Mouse (Mus musculus) CH12.LX (cell line): ENCODE data around the gene 2410004B18Rik.

Experiments
- CTCF ChIP-seq, 2 experiments: IDR thresholded peaks in 1 of 2; conservative IDR thresholded peaks in 1 of 2; 2 replicates each; pipeline ENCODE4 v1.5.1; 2011 to 2012; ENCODE audit warnings: low read depth in 2 of 2, low read length in 2 of 2, improper control_type of control experiment in 1 of 2, inconsistent platforms in 1 of 2, mild to moderate bottlenecking in 1 of 2, moderate library complexity in 1 of 2
- EP300 ChIP-seq: IDR thresholded peaks from 2 replicates; pipeline ENCODE4 v1.6.1; 2011; ENCODE audit warnings: low read length, improper control_type of control experiment
- ETS1 ChIP-seq: conservative IDR thresholded peaks from 2 replicates; pipeline ENCODE4 v1.6.1; 2012; ENCODE audit warnings: low read depth, mild to moderate bottlenecking, inconsistent platforms, low read length, improper control_type of control experiment, moderate library complexity
- IRF4 ChIP-seq: IDR thresholded peaks from 2 replicates; pipeline ENCODE4 v1.6.1; 2014; ENCODE audit warnings: low read depth, mild to moderate bottlenecking, inconsistent platforms, low read length, improper control_type of control experiment
- KAT2A ChIP-seq: IDR thresholded peaks from 2 replicates; pipeline ENCODE4 v1.6.1; 2012; ENCODE audit warnings: low read length, improper control_type of control experiment, inconsistent platforms; ENCODE audit not compliant: insufficient replicate concordance
- MAX ChIP-seq: IDR thresholded peaks from 2 replicates; pipeline ENCODE4 v1.6.1; 2011; ENCODE audit warnings: low read length, improper control_type of control experiment
- MAZ ChIP-seq: IDR thresholded peaks from 2 replicates; pipeline ENCODE4 v1.6.1; 2012; ENCODE audit warnings: low read depth, mild to moderate bottlenecking, inconsistent platforms, low read length, improper control_type of control experiment, moderate library complexity
- POLR2A ChIP-seq: IDR thresholded peaks from 2 replicates; pipeline ENCODE4 v1.6.1; 2011; ENCODE audit warnings: low read depth, mild to moderate bottlenecking, improper control_type of control experiment, low read length
- RCOR1 ChIP-seq: conservative IDR thresholded peaks from 2 replicates; pipeline ENCODE4 v1.6.1; 2012; ENCODE audit warnings: low read depth, mild to moderate bottlenecking, inconsistent platforms, low read length, improper control_type of control experiment
- TCF12 ChIP-seq: IDR thresholded peaks from 2 replicates; pipeline ENCODE4 v1.6.1; 2014; ENCODE audit warnings: low read depth, mild to moderate bottlenecking, inconsistent platforms, low read length, improper control_type of control experiment
- USF1 ChIP-seq: IDR thresholded peaks from 2 replicates; pipeline ENCODE4 v1.6.1; 2014; ENCODE audit warnings: low read depth, mild to moderate bottlenecking, inconsistent platforms, low read length, improper control_type of control experiment
- ZNF384 ChIP-seq: IDR thresholded peaks from 2 replicates; pipeline ENCODE4 v1.6.1; 2012; ENCODE audit warnings: low read depth, low read length, improper control_type of control experiment, inconsistent platforms

DNA sequence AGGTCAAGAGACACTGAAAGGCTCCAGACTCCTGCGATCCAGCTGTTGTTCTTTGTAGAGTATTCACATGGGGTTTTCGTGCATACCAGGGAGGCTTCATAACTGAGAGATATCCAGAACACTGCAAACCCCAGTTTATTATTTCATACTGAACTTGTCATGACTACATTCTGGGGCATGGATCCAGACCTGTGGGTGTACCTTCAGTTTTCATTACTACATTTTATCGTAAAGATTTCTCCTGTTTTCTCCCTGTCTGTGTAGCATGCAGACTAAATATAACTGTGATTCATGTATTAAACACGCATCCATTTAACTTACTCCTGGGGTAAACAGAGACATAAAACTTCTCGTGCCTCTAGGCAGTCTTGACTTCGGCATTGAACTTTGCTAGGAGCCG, 37.2 kb downstream of the 2410004B18Rik start:
- TF ChIP-seq MAZ (no peak), EP300 (no peak), POLR2A (no peak), ETS1 (no peak), KAT2A (no peak), CTCF (conservative IDR thresholded peaks at IDR 0.05 in 1 of 2, IDR thresholded peaks at IDR 0.05 in 1 of 2; ENCODE audit: low read depth in 2 of 2, low read length in 2 of 2) (no peak), ZNF384 (no peak), MAX (no peak), IRF4 (no peak), RCOR1 (no peak), TCF12 (no peak), USF1 (no peak)
